Mouse (Mus musculus) MEL (cell line): ENCODE results near the gene Mast1. TPM values are rescaled to one million over a fixed set of nuclear protein-coding genes. Genes with fewer than 3 reads are reported as not detected.
A peak's percentile ranks its signal among the peaks of the same experiment; 100 is the strongest.

Source experiments
- DNase-seq: peaks from one replicate; pipeline ENCODE4 v3.0.0; 2011; ENCODE audit warnings: low read depth, low spot score
- H3K27ac ChIP-seq: 2 replicates; pipeline ENCODE4 v1.5.1; 2012; ENCODE audit warnings: low read depth, mild to moderate bottlenecking, control low read depth, low read length, moderate library complexity; ENCODE audit not compliant: control insufficient read depth
- H3K27me3 ChIP-seq, 2 experiments: fragments of 150-350 bp in 1 of 2; sonication (generic) in 1 of 2; 2 replicates each; pipeline ENCODE4 v1.6.1; 2012; ENCODE audit warnings: low read length in 2 of 2, mild to moderate bottlenecking in 2 of 2, improper control_type of control experiment in 1 of 2, moderate library complexity in 1 of 2; ENCODE audit not compliant: insufficient read depth in 2 of 2, control insufficient read depth in 1 of 2
- H3K36me3 ChIP-seq, 2 experiments: 2 replicates each; pipeline ENCODE4 v1.6.1; 2012 to 2014; ENCODE audit warnings: low read length in 2 of 2, improper control_type of control experiment in 1 of 2, inconsistent platforms in 1 of 2, mild to moderate bottlenecking in 1 of 2; ENCODE audit not compliant: insufficient read depth in 2 of 2, control insufficient read depth in 1 of 2
- H3K4me1 ChIP-seq, 2 experiments: fragments of 150-350 bp in 1 of 2; sonication (generic) in 1 of 2; 2 replicates each; pipeline ENCODE4 v1.6.1; 2012; ENCODE audit warnings: low read length in 2 of 2, improper control_type of control experiment in 1 of 2, mild to moderate bottlenecking in 1 of 2; ENCODE audit not compliant: insufficient read depth in 2 of 2, control insufficient read depth in 1 of 2
- H3K4me3 ChIP-seq, 2 experiments: fragments of 150-350 bp in 1 of 2; sonication (generic) in 1 of 2; 2 replicates each; pipeline ENCODE4 v1.5.1; 2012; ENCODE audit warnings: low read depth in 2 of 2, low read length in 2 of 2, mild to moderate bottlenecking in 2 of 2, moderate library complexity in 2 of 2, control low read depth in 1 of 2, improper control_type of control experiment in 1 of 2; ENCODE audit not compliant: control insufficient read depth in 1 of 2, insufficient read depth in 1 of 2
- H3K79me2 ChIP-seq: 2 replicates; pipeline ENCODE4 v1.6.1; 2012; ENCODE audit warnings: mild to moderate bottlenecking, low read length, moderate library complexity; ENCODE audit not compliant: control insufficient read depth, poor library complexity, insufficient read depth
- H3K9ac ChIP-seq: 2 replicates; pipeline ENCODE4 v1.6.1; 2012; ENCODE audit warnings: low read depth, mild to moderate bottlenecking, control low read depth, low read length, moderate library complexity; ENCODE audit not compliant: control insufficient read depth, poor library complexity, severe bottlenecking
- H3K9me3 ChIP-seq: fragments of 150-350 bp; sonication (generic); replicated peaks from 2 replicates; pipeline ENCODE4 v1.6.1; 2012; ENCODE audit warnings: mild to moderate bottlenecking, low read length, improper control_type of control experiment, moderate library complexity; ENCODE audit not compliant: insufficient read depth
- CHD1 ChIP-seq: IDR thresholded peaks from 2 replicates; pipeline ENCODE4 v1.6.1; 2012; ENCODE audit warnings: low read depth, mild to moderate bottlenecking, inconsistent platforms, low read length, improper control_type of control experiment
- CHD2 ChIP-seq: IDR thresholded peaks from 2 replicates; pipeline ENCODE4 v1.6.1; 2011; ENCODE audit warnings: low read length, improper control_type of control experiment
- CTCF ChIP-seq, 3 experiments: IDR thresholded peaks in 2 of 3; conservative IDR thresholded peaks in 1 of 3; 2 replicates each; pipeline ENCODE4 v1.5.1; 2011 to 2012; ENCODE audit warnings: low read length in 3 of 3, low read depth in 2 of 3, mild to moderate bottlenecking in 2 of 3, improper control_type of control experiment in 1 of 3, inconsistent platforms in 1 of 3, mixed read lengths in 1 of 3, moderate library complexity in 1 of 3; ENCODE audit not compliant: control insufficient read depth in 1 of 3, insufficient read depth in 1 of 3, poor library complexity in 1 of 3, severe bottlenecking in 1 of 3
- MAFK ChIP-seq: IDR thresholded peaks from 2 replicates; pipeline ENCODE4 v1.6.1; 2011; ENCODE audit warnings: low read depth, mild to moderate bottlenecking, low read length, improper control_type of control experiment, borderline replicate concordance
- MAZ ChIP-seq: IDR thresholded peaks from 2 replicates; pipeline ENCODE4 v1.6.1; 2012; ENCODE audit warnings: low read depth, mild to moderate bottlenecking, inconsistent platforms, low read length, improper control_type of control experiment
- MEF2A ChIP-seq: IDR thresholded peaks from 2 replicates; pipeline ENCODE4 v1.6.1; 2014; ENCODE audit warnings: low read depth, mild to moderate bottlenecking, inconsistent platforms, low read length, improper control_type of control experiment; ENCODE audit not compliant: poor library complexity, insufficient replicate concordance, severe bottlenecking; ENCODE audit errors: extremely low read depth
- MYC ChIP-seq: IDR thresholded peaks from 2 replicates; pipeline ENCODE4 v1.6.1; 2011; ENCODE audit warnings: low read depth, mild to moderate bottlenecking, low read length, improper control_type of control experiment, moderate library complexity
- NELFE ChIP-seq: IDR thresholded peaks from 2 replicates; pipeline ENCODE4 v1.6.1; 2011; ENCODE audit warnings: low read depth, low read length, improper control_type of control experiment
- NRF1 ChIP-seq: IDR thresholded peaks from 2 replicates; pipeline ENCODE4 v1.6.1; 2014; ENCODE audit warnings: low read depth, mild to moderate bottlenecking, inconsistent platforms, low read length, improper control_type of control experiment, moderate library complexity; ENCODE audit not compliant: poor library complexity, insufficient read depth, severe bottlenecking
- POLR2A ChIP-seq, 2 experiments: IDR thresholded peaks; 2 replicates each; pipeline ENCODE4 v1.6.1; 2011 to 2012; ENCODE audit warnings: low read length in 2 of 2, mild to moderate bottlenecking in 2 of 2, control low read depth in 1 of 2, improper control_type of control experiment in 1 of 2, low read depth in 1 of 2, moderate library complexity in 1 of 2; ENCODE audit not compliant: control insufficient read depth in 1 of 2, insufficient read depth in 1 of 2, poor library complexity in 1 of 2
- POLR2AphosphoS2 ChIP-seq: IDR thresholded peaks from 2 replicates; pipeline ENCODE4 v1.6.1; 2011; ENCODE audit warnings: low read length, improper control_type of control experiment
- POLR2AphosphoS5 ChIP-seq: IDR thresholded peaks from 2 replicates; pipeline ENCODE4 v1.6.1; 2012; ENCODE audit warnings: low read depth, borderline replicate concordance, mild to moderate bottlenecking, inconsistent platforms, low read length, moderate library complexity, mixed read lengths
- RAD21 ChIP-seq: IDR thresholded peaks from 2 replicates; pipeline ENCODE4 v1.6.1; 2011; ENCODE audit warnings: mild to moderate bottlenecking, low read depth, low read length, improper control_type of control experiment
- SIN3A ChIP-seq: IDR thresholded peaks from 2 replicates; pipeline ENCODE4 v1.6.1; 2012; ENCODE audit warnings: low read length, improper control_type of control experiment, inconsistent platforms
- SMC3 ChIP-seq: IDR thresholded peaks from 2 replicates; pipeline ENCODE4 v1.6.1; 2011; ENCODE audit warnings: low read depth, low read length, improper control_type of control experiment
- TAL1 ChIP-seq: IDR thresholded peaks from 2 replicates; pipeline ENCODE4 v1.6.1; 2012; ENCODE audit warnings: mild to moderate bottlenecking, inconsistent platforms, low read length, moderate library complexity, mixed read lengths
- TCF12 ChIP-seq: IDR thresholded peaks from 2 replicates; pipeline ENCODE4 v1.6.1; 2014; ENCODE audit warnings: low read depth, mild to moderate bottlenecking, inconsistent platforms, low read length, improper control_type of control experiment, moderate library complexity
- USF1 ChIP-seq: IDR thresholded peaks from 2 replicates; pipeline ENCODE4 v1.6.1; 2014; ENCODE audit warnings: low read depth, mild to moderate bottlenecking, inconsistent platforms, low read length, improper control_type of control experiment, moderate library complexity
- USF2 ChIP-seq, 2 experiments: IDR thresholded peaks; 2 replicates each; pipeline ENCODE4 v1.6.1; 2011 to 2012; ENCODE audit warnings: improper control_type of control experiment in 2 of 2, low read length in 2 of 2, borderline replicate concordance in 1 of 2, inconsistent platforms in 1 of 2, low read depth in 1 of 2, mild to moderate bottlenecking in 1 of 2; ENCODE audit not compliant: insufficient read depth in 1 of 2
- polyA plus RNA-seq, 2 experiments: library from polyadenylated mRNA; stranded (reverse) in 1 of 2; unstranded in 1 of 2; fragments of >175 nt in 1 of 2; fragments of >200 nt in 1 of 2; gene quantifications; 2 replicates each; pipeline versions ENCODE4 v1.2.1 to v1.2.4; 2012; ENCODE audit warnings: low replicate concordance in 2 of 2, low read depth in 1 of 2; ENCODE audit not compliant: insufficient read length in 2 of 2, insufficient read depth in 1 of 2, missing spikeins in 1 of 2
- total RNA-seq: library from RNA; depleted of rRNA; stranded (reverse); fragments of 300-350 nt; gene quantifications from 2 replicates; pipeline ENCODE4 v1.2.3, GENCODE M21; 2012

Gene Mast1
- total and polyA plus RNA-seq, 3 experiments: 0.77 to 4.5 TPM; not detected in 1

GRCm38 (mm10) chr8:84902920-84903661 is 34.1 kb downstream of the Mast1 start:
- peak; percentile 89 for DNase-seq
- Histone ChIP-seq H3K9ac (peak overlapping the region; percentile 97), H3K27me3 (no peaks in the 10 kb centered on the region), H3K36me3 (peaks cover 9 to 26% of the 10 kb centered on the region in 2 experiments; a peak in 3 of 4 replicates), H3K27ac (peak overlapping the region; percentile 97), H3K79me2 (peaks cover 27% of the 10 kb centered on the region), H3K4me1 (peaks cover 11 to 35% of the 10 kb centered on the region in 2 experiments), H3K4me3 (peak overlapping the region; percentile 86 to 91), H3K9me3 (no peaks in the 10 kb centered on the region)
- peak; percentile 68 for TF ChIP-seq NRF1
- TF ChIP-seq POLR2AphosphoS2: peak; percentile 53
- no peak for TF ChIP-seq MAFK
- no peak for TF ChIP-seq TAL1
- TF ChIP-seq POLR2AphosphoS5: no peak
- no peak for TF ChIP-seq USF1
- TF ChIP-seq NELFE: peak; percentile 32; the same call in 1 of the 2 replicates
- TF ChIP-seq TCF12: peak; percentile 13; the same call in 1 of the 2 replicates
- TF ChIP-seq USF2 (IDR thresholded peaks at IDR 0.05; ENCODE audit: borderline replicate concordance in 1 of 2, insufficient read depth in 1 of 2, low read depth in 1 of 2, low read length in 2 of 2): no peak
- TF ChIP-seq RAD21: peak; percentile 40
- no peak for TF ChIP-seq MEF2A
- TF ChIP-seq CHD1: peak; percentile 89; the same call in 1 of the 2 replicates
- TF ChIP-seq SIN3A: peak; percentile 45; the same call in 1 of the 2 replicates
- TF ChIP-seq MAZ: peak; percentile 66; the same call in 1 of the 2 replicates
- peak; percentile 40 for TF ChIP-seq SMC3
- peak; percentile 41 to 53; a peak in 2 of 4 replicates for TF ChIP-seq POLR2A (IDR thresholded peaks at IDR 0.05; ENCODE audit: control insufficient read depth in 1 of 2, insufficient read depth in 1 of 2, low read depth in 1 of 2, low read length in 2 of 2, poor library complexity in 1 of 2)
- peak; percentile 45 to 89 (median 77); a peak in 5 of 6 replicates for TF ChIP-seq CTCF (IDR thresholded peaks at IDR 0.05 in 2 of 3, conservative IDR thresholded peaks at IDR 0.05 in 1 of 3; ENCODE audit: control insufficient read depth in 1 of 3, insufficient read depth in 1 of 3, low read depth in 2 of 3, low read length in 3 of 3, poor library complexity in 1 of 3, severe bottlenecking in 1 of 3)
- TF ChIP-seq MYC: no peak
- TF ChIP-seq CHD2: no peak
